Mouse (Mus musculus) heart, postnatal 25 days (tissue): Measurements from ENCODE around the gene Sox14. TPM values are rescaled to one million over a fixed set of nuclear protein-coding genes. Genes with fewer than 3 reads are reported as not detected.

Source experiments
- DNase-seq: peaks from one replicate; pipeline ENCODE4 v3.0.0; 2022; ENCODE audit warnings: low spot score
- intact Hi-C: fragments of 180-260 bp; cut with DNase I; formaldehyde crosslinking; loops from one replicate; pipeline ENCODE4 v1.15.1; 2025
- total RNA-seq, 2 experiments: library from RNA; stranded (reverse); gene quantifications; 2 replicates each; pipeline ENCODE4 v1.2.3; 2021

The Sox14 gene
- not detected for total RNA-seq

DNA sequence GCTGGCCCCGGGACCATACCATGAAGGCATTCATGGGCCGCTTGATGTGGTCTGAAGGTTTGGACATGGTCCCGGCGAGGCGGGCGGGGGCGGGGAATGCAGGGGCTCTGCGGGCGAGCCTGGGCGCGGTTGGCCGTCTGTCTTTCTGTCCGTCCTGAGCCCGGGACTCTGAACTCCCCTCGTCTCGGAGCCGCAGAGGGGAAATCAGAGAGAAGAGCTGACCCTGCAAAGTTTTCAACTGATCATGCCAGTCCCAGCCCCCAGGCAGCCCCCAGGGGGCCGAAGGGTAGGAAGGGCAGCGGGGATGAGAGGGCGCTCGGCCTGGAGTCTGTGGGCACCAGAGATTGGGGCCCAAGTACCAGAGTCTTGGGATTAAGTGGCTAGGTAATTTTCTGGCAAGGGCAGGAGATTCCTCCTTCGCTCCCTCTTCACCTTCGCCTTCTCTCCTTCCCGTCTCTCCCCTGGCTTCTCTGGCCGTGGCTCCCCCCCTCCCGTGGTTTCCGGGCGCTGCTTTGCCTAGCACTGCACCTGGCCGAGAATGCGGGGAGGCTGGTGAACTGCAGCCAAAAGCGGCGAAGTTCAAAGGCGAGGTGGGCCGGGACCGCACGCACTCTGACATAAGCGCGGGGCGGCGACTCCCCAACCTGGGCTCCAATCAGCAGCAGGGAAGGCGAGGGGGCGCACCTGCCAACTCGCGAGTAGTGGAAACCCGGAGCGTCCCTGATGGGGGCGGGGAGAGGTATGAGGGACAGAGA lies at the start of gene Sox14:
TSS of gene Sox14 (minus strand) at position 553 of the 755 bp plus-strand sequence.
- intact Hi-C loops: no loop called here
- DNase-seq: no peak

DNA sequence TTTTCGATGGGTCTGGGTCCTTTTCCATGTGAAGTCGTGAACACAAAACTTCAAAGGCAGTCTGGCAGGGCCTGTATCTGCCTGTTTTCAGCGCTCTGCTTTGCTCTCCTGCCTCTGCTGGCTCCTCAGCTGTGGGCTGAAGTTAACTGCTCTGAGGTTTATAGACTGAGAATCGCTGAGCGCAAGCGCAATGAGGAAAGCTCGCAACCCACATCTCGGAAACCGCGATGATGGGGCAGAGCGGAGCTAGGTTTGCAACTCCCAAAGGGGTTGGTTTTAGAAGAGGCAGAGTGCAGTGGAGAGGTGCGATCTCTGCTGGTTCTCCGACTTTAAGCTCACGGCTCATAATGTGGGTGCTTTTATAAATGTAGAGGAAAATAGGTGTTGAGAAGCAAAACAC lies 3.3 kb upstream of the Sox14 start:
- no peak for DNase-seq
- intact Hi-C loops: no loop called here

DNA sequence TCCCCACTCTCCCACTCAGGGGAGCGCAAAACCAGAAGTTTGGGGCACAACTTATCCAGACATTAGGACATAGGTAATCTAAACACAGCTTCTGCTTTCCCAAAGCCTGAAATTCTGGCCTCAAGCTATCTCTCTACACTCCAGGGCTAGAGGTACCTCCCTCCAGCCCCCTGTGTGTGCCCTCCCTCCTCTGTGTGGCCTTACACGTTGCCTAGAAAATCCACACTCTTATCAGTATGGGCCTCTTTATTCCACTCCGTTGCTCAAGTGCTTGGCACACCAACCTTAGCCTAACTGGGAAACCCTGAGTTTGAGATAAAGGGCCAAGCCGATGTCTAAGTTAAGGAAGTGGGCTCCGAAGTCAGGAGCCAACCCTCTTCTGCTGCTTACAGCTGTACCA lies 2.6 kb upstream of the Sox14 start:
- intact Hi-C loops: no loop called here
- DNase-seq: no peak

DNA sequence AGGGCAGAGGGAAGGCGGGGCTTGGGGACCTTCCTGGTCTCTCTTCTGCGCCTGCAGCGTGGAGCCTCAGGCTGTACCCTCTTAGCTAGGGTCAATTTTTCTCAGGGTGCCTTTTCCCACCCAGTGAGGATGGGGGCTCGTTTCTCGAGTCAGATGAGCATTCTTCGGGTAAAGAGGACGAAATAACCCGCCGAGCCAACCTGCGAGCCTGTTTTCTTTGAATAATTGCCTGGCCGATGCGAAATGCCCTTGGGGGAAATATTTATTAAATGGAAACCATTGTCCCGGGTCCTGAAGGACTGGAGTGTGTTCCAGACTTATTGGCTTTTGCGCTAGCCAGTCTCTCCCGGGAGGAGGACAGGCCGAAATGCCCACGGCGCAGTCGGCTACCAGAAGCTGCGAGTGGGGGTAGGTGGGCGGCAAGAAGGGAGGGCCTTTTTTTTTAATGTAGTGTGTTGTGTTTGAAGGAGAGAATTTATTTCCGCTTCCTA lies 1.1 kb upstream of the Sox14 start:
- no peak for DNase-seq
- intact Hi-C loops: no loop called here

DNA sequence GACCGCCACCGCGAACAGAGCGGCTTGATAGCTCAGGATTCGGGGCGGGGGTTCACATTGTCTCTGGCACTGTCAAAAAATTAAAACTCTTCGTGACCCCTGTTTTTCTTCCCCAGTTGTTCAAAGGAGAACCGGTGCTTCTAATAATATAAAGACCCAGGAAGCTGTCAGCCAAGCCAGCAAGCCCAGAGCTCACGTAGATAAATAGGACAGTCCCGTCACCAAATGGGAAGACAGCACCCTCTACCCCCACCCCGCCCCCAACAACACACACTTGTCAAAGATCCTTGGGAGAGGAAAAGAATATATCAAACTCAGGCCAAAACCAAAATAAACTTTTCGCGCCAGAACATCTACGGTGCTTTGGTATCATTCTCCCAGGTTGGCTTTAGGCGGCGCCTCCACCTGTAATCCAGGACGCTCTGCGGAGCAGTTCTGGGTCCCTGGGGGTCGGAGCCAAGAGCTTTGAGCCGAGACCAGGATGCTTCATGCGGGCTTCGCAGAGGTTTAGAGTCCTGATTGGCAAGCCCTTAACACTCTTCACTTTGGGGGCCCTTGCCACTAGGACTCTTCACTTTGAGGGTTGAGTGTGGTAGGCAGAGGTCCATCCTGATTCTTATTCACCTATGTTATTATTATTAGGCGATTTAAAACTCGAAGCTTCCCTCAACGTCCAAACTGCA lies 544 bp upstream of the Sox14 start:
- DNase-seq: no peak
- intact Hi-C loops: no loop called here

DNA sequence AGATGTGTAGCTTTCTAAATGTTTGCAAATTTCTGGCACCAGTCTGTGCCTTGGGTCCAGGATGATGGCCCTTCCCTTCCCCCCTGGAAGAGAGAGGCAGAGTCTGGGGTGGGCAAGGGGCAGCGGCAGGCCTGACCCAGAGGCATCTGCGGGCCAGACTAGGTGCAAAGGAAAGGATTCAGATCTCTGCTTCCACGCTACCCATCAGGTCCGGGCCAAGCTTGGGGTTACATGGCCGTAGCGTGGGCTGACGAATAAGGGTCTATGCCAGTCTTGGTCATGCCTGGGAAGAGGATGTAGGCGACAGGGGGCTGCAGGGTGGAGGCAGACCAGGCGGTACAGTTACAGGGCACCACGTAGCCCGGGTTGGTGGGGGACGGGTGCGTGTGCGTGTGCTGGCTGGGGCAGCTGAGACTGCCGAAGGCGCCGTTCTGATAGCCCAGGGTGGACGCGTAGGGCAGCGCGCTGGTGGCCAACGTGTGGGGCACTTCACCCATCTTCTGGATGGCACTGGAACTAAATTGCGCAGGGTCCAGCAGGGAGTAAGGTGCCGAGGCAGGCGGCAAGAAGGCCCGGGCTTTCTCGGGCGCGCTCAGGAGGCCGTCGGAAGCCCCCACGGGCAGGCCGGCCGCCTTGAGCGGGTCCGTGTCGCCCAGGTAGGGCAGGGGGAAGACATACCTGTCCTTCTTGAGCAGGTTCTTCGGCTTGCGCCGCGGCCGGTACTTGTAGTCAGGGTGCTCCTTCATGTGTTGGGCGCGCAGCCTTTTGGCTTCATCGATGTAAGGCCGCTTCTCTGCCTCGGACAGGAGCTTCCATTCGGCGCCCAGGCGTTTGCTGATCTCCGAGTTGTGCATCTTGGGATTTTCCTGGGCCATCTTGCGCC lies 994 bp downstream of the Sox14 start:
- DNase-seq: no peak
- intact Hi-C loops: no loop called here

DNA sequence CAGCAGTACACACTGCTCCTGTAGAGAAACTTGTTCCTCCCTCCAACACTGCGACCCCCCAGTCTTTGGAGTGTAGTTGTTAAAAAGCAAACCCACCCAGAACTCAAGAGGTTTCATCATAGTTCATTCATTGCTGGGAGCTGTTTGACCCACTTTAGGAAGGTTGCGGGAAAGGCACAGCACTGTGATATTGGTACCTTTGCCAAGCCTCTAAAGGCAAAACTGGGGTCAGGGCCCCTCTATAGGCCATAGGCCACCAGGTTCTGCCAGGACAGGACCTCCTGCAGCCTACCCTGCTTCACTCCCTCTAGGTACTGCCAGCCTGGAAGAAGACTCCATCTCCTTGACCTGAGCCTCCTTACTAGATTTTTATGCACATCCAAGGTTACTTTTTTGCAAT lies 2.2 kb downstream of the Sox14 start:
- intact Hi-C loops: no loop called here
- DNase-seq: no peak

- intact Hi-C loops: no loop called here
Measured at GRCm38 (mm10) chr9:99873116-99873620, 2.8 kb downstream of the Sox14 start.

DNA sequence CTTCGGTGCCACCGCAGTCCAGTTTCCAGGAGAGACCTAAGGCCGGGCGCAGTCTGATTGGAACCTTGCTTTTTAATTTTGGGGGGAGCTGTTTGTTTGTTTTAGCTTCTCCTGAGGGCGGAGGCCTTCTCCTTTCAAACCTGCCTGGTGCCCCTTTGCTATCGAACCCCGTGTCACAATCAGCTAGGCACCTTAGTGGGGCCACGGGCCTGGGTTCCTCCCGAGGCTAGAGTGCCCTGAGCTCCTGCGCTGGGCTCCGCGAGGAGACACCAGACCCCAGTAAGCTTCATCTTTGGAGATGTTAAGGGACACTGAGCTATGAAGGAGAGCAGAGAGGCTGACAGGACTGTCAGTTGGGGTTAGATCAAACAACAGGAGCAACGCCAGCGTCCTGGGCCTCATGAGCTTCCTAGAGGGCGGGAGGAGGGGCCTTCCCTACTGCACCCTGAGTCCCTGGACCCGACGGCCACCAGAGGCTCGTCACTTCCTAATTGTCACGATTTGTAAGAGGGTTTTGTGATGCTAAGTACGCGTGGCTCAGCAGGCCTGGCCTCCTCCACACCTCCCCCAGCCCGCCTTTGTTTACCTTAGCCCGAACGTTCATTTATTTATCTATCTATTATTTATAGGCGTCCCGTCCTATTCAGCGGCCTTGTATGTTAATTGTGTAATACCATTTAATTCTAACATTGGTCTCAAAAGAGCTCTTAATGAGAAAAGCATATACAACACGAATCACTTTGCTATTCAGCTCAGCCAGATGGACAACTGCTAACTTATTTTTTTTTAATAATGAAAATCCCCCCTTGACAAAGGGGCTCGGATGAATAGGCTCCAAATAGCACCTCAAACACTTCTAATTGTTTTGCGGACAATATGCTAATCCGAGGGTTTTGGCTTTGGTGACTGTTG lies 3.5 kb downstream of the Sox14 start:
- no peak for DNase-seq
- intact Hi-C loops: no loop called here

More at GRCm38 (mm10) chr9:99873116-99873620, 2.8 kb downstream of the Sox14 start:
- DNase-seq: no peak

- no peak for DNase-seq
Measured at GRCm38 (mm10) chr9:99871556-99872203, 4.3 kb downstream of the Sox14 start.

DNA sequence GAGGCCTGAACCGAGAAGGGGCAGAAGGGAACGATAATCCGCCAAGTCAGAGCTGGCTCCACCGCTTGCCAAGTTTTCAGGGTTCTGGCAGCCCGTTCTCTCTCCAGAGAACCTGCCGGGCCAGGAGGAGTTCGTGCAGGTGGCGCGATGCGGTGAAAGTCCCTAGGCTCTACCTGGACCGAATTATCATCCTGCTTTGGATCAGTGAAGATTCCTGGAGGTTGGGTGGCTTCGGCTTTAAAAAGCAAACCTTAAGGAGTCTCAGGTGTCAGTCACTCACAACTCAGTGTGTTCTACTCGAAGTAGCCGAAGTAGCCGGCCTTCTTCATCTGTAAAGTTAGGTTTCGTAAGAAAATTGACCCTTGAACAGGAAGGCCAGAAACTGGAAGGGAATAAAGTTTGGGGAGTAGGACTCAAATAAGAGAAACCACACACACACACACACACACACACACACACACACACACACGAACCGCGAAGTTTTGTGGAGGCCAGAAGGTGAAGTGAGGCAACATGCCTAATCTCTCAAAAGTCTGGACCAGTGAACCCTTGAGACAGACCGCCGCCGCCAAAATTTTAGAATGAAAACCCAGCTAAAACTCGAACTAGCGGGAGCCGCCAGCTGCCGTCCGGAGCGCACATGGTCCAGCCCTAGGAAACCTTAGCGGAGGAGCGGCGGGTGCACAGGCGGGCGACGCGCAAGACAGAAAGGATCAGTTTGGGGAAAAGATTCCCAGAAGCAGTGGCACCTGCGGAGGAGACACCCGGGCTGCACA lies 5.0 kb downstream of the Sox14 start:
- intact Hi-C loops: no loop called here

More at GRCm38 (mm10) chr9:99871556-99872203, 4.3 kb downstream of the Sox14 start:
- intact Hi-C loops: no loop called here

DNA sequence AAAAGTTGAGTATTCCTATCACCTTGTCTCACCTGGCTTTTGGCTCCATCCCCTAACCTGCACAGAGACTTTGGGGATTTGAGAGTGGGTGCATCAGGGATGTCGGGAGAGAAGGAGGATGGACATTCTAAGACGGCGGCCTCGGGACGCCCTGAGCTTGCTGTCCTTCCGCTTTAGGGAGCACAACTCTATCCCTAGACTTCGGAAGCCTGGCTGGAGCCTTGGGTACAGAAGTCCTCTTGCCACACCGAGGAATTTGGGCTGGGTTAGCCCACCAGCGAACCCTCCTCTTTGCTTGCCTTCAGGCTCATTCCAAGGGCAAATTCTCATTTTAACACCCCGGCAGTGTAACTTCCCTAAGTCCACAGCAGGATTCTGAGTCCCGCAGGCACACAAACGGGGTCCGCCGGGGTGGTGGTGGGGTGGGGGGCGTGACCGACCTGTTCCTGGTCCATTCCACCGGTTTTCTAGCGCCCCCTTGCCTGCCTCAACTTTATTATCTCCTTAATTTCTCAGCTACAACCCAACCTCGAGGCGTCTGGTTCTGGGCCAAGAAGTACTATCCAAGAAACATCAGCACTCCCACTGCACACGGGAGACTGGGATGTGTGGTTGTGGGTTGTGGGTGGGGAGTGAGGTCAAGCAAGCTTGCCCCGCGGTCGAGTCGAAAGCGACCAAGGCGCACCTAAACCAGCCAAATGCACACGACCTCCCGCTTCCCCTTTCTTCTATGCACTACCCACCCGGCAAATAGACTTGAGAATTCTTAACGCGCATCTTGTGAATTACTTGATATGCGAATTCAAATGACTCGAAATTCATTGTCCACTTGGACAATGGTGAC lies 5.8 kb downstream of the Sox14 start:
- DNase-seq: no peak
- intact Hi-C loops: no loop called here

More for the DNA sequence above, 5.0 kb downstream of the Sox14 start:
- DNase-seq: no peak

DNA sequence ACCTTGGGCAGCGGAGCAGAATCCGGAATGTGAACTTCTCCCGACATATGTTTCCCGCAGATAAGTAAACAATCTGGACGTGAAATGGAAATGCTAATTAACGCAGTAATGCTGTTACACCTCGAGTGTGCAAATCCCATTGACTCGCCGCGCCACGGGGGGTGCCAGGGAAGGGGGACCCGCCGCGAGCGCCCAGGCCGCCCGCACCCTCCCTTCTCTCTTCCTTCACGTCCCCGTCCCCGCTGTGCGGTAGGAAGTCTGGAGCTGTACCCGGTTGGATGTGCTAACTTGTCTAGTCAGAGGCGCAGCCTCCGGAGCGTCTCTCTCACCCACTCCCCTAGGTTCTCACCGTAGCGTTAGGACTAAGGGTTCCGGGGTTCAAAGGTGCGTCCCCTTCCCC lies 6.7 kb downstream of the Sox14 start:
- intact Hi-C loops: no loop called here
- DNase-seq: no peak

DNA sequence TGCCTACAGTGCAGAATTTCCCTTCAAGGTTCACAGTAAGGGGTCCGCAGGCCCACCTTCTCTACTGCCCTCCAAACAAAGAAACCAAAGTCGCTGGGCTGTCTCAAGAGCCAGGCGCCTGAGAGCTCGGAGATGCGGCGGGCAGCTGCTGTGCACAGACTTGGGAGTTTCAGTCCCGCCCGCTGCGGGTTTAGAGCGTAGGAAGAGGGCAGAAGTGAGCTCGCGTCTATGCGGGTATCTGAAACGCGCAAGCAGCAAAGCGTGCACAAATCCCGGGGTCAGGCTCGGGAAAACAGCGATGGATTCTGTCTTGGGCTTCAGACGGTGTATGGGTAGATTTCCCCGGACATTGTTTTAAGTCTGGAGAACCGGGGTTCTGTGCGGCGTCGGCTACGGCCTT lies 7.4 kb downstream of the Sox14 start:
- DNase-seq: no peak
- intact Hi-C loops: no loop called here

DNA sequence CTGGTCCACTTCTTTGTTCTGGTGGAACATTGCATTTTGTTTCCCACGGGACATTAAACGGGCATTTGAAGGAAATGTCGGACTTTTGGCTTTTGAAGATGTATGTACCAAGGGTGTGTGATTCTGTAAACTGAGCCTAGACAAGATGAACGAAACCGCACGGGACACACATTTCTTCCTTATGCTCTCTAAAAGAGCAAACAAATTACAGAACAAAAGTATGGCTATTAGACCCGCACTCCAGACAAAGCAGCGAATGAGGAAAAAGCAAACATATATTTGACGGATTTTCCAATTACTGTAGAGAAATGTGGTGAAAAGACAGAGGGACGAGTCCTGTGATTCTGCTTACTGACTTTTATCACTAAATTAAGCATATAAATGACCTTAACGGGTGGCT lies 7.9 kb downstream of the Sox14 start:
- intact Hi-C loops: no loop called here
- no peak for DNase-seq

DNA sequence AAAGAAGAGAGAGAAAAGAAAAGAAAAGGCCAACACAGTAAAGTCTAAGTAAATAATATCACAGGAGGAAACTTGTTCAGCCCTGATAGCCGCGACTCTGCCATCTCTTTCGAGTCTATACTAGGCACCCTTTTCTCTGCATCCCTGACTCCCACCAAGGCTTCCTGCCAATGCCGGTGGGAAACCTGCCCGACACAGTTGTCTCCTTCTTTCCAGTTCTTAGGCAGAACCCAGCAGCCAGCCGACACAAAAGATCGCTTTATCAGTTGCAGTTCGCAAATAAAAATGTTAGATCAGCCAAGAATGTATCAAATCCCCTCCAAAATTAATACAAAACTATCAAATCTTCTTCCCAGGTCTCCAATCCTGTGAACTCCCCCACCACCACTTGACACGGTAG lies 13.0 kb downstream of the Sox14 start:
- intact Hi-C loops: no loop called here
- DNase-seq: no peak

DNA sequence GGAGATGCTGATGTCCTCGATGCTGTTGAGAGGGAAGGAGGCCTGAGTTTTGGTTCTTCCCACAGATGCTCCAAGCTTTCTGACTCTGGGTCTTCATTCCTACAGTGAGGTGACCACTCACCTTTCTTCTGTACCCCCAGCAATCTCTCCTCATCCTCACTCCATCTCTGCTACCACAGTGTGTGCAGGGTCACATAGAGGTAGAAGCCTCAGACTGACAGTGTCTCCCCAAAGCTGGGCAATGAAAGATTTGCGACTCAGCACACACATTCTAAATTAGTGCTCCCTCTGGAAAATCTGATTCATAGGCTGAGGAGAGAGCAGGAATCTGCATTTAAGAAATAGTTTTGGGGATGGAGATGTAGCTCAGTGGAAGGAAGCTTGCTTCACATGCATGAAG lies 21.5 kb downstream of the Sox14 start:
- intact Hi-C loops: no loop called here

More for the DNA sequence above, 21.5 kb downstream of the Sox14 start:
- no peak for DNase-seq
